Mouse (Mus musculus): Measurements from ENCODE around the gene Pcgf6. TPM values are rescaled to one million over a fixed set of nuclear protein-coding genes. Genes with fewer than 3 reads are reported as not detected.
"Not testable (repeated sequence)": the region's sequence is repeated elsewhere in the genome, so short reads cannot be mapped to it uniquely, and the experiment has no call there.

Pcgf6 gene
- total RNA-seq, 1 experiment from 2014 or later = 8.4 TPM

GRCm38 (mm10) chr19:47026513-47026912 lies 24.2 kb downstream of the Pcgf6 start:
- no peak for DNase-seq

- peak; percentile 49 for DNase-seq
Measured at GRCm38 (mm10) chr19:47024954-47025353, 25.8 kb downstream of the Pcgf6 start.

GRCm38 (mm10) chr19:47023546-47023945 lies 27.2 kb downstream of the Pcgf6 start:
- DNase-seq = no peak

- no peak for DNase-seq
Measured at GRCm38 (mm10) chr19:47022709-47023108, 28.0 kb downstream of the Pcgf6 start.

GRCm38 (mm10) chr19:47019326-47019725 lies 31.4 kb downstream of the Pcgf6 start:
- DNase-seq = no peak

GRCm38 (mm10) chr19:47018330-47018729 lies 32.4 kb downstream of the Pcgf6 start:
- no peak for DNase-seq

GRCm38 (mm10) chr19:47017831-47018230 lies 32.9 kb downstream of the Pcgf6 start:
- DNase-seq = no peak

- peak; percentile 90 for DNase-seq
Measured at GRCm38 (mm10) chr19:47016487-47016886, 34.2 kb downstream of the Pcgf6 start.

- DNase-seq = no peak
Measured at GRCm38 (mm10) chr19:47015965-47016364, 34.7 kb downstream of the Pcgf6 start.

- no peak for DNase-seq
Measured at GRCm38 (mm10) chr19:47015396-47015795, 35.3 kb downstream of the Pcgf6 start.

GRCm38 (mm10) chr19:47014447-47015381 lies 36.0 kb downstream of the Pcgf6 start, which contains the start of the genes Ina and Nt5c2:
Gene Ina, plus strand, starts transcription at chr19:47014698.
Gene Nt5c2, minus strand, starts transcription at chr19:47015153.
- peak; percentile 67 for DNase-seq

GRCm38 (mm10) chr19:47014159-47014446 lies 36.6 kb downstream of the Pcgf6 start:
- DNase-seq = no peak

GRCm38 (mm10) chr19:47013340-47014158 lies 37.2 kb downstream of the Pcgf6 start:
- DNase-seq = no peak

GRCm38 (mm10) chr19:47012521-47013130 lies 38.1 kb downstream of the Pcgf6 start:
- no peak for DNase-seq

- DNase-seq = no peak
Measured at GRCm38 (mm10) chr19:47009943-47010342, 40.8 kb downstream of the Pcgf6 start.

GRCm38 (mm10) chr19:47009420-47009819 lies 41.3 kb downstream of the Pcgf6 start:
- no peak for DNase-seq

GRCm38 (mm10) chr19:47006321-47006720 lies 44.4 kb downstream of the Pcgf6 start:
- DNase-seq = peak; percentile 81

GRCm38 (mm10) chr19:47005873-47006272 lies 44.8 kb downstream of the Pcgf6 start:
- no peak for DNase-seq

GRCm38 (mm10) chr19:47003742-47004511 lies 46.8 kb downstream of the Pcgf6 start:
- no peak for DNase-seq

- not testable (repeated sequence) for DNase-seq
Measured at GRCm38 (mm10) chr19:47000357-47000756, 50.3 kb downstream of the Pcgf6 start.

- no peak for DNase-seq
Measured at GRCm38 (mm10) chr19:46999753-47000152, 51.0 kb downstream of the Pcgf6 start.

- no peak for DNase-seq
Measured at GRCm38 (mm10) chr19:46998953-46999352, 51.8 kb downstream of the Pcgf6 start.
